Mouse (Mus musculus) T-cell, adult 66 days (primary cell): Measurements from ENCODE around the gene Coq5. TPM values are rescaled to one million over a fixed set of nuclear protein-coding genes. Genes with fewer than 3 reads are reported as not detected.

Experiments used
- total RNA-seq, 2 experiments: library from RNA; stranded (reverse); gene quantifications; 3 replicates in 1 of 2; 4 replicates in 1 of 2; pipeline ENCODE4 v1.2.4; 2023

Gene Coq5
- total RNA-seq, result 10 to 100 TPM; 23.3 to 27.3 TPM

DNA sequence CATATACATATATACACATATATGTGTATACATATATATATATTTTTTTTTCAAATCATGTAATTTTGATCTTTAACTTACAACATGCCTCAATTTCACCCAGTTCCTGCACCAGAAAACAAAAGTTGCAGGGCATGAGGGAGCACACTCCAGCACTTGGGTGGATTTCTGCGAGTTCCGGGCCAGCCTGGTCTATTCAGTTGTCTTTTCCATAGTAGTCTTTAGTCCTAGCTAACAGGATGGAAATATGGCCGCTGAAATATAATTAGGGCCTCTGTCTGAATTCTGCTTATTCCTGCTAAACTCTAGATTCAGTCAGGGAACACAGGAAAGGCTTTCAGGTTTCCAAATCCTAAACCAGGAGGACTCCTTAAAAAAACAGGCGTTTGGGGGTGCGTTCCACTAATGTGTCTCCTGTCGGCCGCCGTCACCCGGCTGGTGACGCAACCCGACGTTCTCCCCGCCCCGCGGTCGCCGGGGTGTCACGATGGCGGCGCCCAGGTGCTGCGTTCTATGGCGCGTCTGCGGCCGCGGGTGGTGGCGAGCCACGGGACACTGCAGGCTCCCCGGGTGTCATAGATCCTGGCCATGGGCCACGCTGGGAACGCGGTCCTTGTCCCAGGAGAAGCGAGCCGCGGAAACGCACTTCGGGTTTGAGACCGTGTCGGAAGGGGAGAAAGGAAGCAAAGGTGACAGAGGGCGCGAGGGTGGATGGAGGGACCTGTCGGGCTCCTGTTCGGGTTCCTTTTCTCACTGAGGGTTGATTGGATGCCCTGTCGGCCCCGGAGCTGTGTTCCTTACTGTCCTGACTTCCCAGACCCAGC lies at the start of gene Coq5:
Gene Coq5, plus strand, starts transcription at position 441 of the 824 bp plus-strand sequence.

DNA sequence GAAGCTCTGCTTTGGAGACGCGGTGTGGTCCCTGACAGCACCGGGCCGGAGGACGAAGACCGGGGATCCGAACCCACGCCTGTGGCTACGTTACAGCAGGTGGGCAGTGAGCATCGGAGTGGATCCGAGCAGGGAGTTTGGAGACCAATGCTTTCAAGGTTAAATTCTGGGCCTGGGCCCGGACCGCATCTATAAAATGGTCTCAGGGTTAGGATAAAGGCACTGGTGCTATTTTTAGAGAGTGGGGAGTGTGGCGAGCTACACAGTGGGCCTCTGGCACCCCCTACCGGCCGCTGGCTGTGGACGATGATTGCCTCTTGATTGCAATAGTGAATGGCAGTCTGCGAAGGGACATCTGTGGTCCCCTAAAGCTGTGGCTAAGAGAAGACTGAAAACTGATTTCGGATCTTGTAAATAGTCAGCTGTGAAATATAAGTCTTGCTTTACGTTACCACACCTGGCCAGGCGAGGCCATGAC lies 43.6 kb upstream of the Coq5 start, which contains the start of gene Pop5:
Gene Pop5, plus strand, starts transcription at position 51 of the 478 bp plus-strand sequence.

DNA sequence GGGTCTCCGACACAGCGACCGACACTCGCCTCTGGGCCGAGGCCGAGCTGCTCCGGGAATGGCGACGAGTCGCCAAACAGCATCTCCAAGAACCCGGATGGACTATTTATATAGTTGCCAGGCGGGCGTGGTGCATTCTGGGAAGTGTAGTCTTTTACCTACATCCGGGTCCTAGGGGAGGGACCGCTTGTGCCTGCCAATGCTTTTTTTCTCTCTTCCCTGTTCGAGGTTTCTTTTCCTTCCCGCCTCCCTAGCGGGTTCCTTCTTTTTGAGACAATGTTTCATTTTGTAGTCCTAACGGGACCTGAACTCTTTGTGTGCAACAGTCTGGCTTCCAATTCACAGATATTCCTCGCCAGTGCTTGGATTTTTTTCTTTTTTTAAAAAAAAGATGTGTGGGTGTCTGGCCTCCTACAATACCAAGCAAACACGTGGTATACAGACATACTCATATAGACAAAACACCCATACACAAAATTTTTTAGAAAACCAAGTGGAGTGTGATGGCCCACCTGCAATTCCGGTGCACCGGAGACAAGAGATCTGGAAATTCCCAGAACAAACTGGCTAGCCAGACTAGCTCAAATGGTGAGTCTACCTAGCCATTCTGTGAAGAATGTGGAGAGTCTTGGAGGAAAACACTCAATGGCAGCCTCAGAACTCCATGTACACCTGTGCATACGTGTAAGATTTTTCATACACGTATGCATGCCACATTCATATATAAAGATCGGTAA lies 6.5 kb upstream of the Coq5 start, which contains the start of gene Rnf10:
Gene Rnf10, minus strand, starts transcription at position 87 of the 737 bp plus-strand sequence.

GRCm38 (mm10) chr5:115300792-115301614 lies 21.5 kb downstream of the Coq5 start, which contains the start of gene Dynll1:
Gene Dynll1 (minus strand): TSS chr5:115300999.

DNA sequence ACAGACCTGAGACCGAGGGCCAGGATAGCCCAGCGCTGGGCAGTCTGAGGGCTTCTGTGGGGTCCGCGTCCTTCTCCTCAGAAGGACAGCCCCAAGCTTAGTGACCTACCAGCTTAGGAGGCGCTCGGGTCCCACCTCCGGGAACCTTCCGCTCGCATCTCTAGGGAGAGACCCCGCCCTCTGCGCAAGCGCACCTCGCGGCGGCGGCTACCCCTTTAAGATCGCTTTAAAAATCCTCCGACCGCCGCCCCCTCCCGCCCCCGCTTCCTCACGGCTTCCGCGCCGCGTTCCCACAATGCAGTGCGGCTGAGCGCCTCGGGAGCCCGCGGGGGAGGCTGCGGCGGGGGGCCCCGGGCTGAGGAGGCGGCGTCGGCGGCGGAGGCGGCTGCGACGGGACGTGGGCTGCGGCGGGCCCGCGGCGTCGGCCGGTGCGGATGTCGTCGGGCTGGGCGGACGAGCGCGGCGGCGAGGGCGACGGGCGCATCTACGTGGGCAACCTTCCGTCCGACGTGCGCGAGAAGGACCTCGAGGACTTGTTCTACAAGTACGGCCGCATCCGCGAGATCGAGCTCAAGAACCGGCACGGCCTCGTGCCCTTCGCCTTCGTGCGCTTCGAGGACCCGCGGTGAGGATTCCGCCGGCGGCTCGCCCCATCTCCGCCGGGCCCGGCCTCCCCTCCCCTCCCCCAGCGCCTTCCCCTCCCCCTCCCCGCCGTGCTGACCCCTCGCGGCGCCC lies 47.6 kb downstream of the Coq5 start, which contains the start of gene Srsf9:
Gene Srsf9, plus strand, starts transcription at position 303 of the 735 bp plus-strand sequence.

GRCm38 (mm10) chr5:115340577-115341313 lies 61.3 kb downstream of the Coq5 start, which contains the start of the genes Gatc and Triap1:
Gene Gatc (minus strand): TSS chr5:115341178.
Gene Triap1 (plus strand): TSS chr5:115341225.

Other genes starting within 250 kb of the Coq5 start
- not detected for gene Gm10401, start 181.4 kb upstream of the Coq5 start, total RNA-seq
- 10 to 100 TPM; 28.8 to 33.1 TPM for gene Acads, start 160.3 kb upstream of the Coq5 start, total RNA-seq
- gene Unc119b, start 144.7 kb upstream of the Coq5 start, total RNA-seq, result 10 to 100 TPM; 29.4 to 36.9 TPM
- gene Mlec, start 121.5 kb upstream of the Coq5 start, total RNA-seq, result 10 to 100 TPM; 80.2 to 90.7 TPM
- gene Cabp1, start 85.3 kb upstream of the Coq5 start, total RNA-seq, result 1 to 10 TPM in 1 of 2 experiments, not detected in 1; 1.0 TPM
- 10 to 100 TPM; 75.4 to 98.4 TPM for gene Pop5, start 43.8 kb upstream of the Coq5 start, total RNA-seq
- 100 to 1,000 TPM; 151 to 153 TPM for gene Rnf10, start 6.8 kb upstream of the Coq5 start, total RNA-seq
- gene Dynll1, start 21.3 kb downstream of the Coq5 start, total RNA-seq, result 100 to 1,000 TPM; 250 to 284 TPM
- gene Srsf9, start 47.5 kb downstream of the Coq5 start, total RNA-seq, result 10 to 100 TPM; 39.9 to 45.1 TPM
- 1 to 10 TPM; 4.7 to 8.2 TPM for gene Gatc, start 61.5 kb downstream of the Coq5 start, total RNA-seq
- 10 to 100 TPM; 18.7 to 20.7 TPM for gene Triap1, start 61.6 kb downstream of the Coq5 start, total RNA-seq
- gene Cox6a1, start 69.3 kb downstream of the Coq5 start, total RNA-seq, result 100 to 1,000 TPM; 225 to 226 TPM
- not detected for gene Msi1, start 149.9 kb downstream of the Coq5 start, total RNA-seq
- gene Pla2g1b, start 186.6 kb downstream of the Coq5 start, total RNA-seq, result not detected
- gene Sirt4, start 205.1 kb downstream of the Coq5 start, total RNA-seq, result 10 to 100 TPM; 10.4 to 11.3 TPM
- gene Pxn, start 227.0 kb downstream of the Coq5 start, total RNA-seq, result 10 to 100 TPM; 61.8 to 63.1 TPM